Mouse (Mus musculus) bone marrow macrophage, adult 2 months (primary cell): Measurements from ENCODE around the gene Itsn1. TPM values are rescaled to one million over a fixed set of nuclear protein-coding genes. Genes with fewer than 3 reads are reported as not detected.

Experiments
- H3K27ac ChIP-seq: 2 replicates; pipeline ENCODE4 v1.5.1; 2012; ENCODE audit warnings: low read depth, low read length; ENCODE audit not compliant: insufficient read depth
- H3K4me1 ChIP-seq: 2 replicates; pipeline ENCODE4 v1.6.1; 2012; ENCODE audit warnings: low read length; ENCODE audit not compliant: control insufficient read depth, insufficient read depth
- H3K4me3 ChIP-seq: 2 replicates; pipeline ENCODE4 v1.5.1; 2012; ENCODE audit warnings: mild to moderate bottlenecking, low read length, moderate library complexity; ENCODE audit not compliant: insufficient read depth
- CTCF ChIP-seq: IDR thresholded peaks from 2 replicates; pipeline ENCODE4 v1.5.1; 2012; ENCODE audit warnings: low read depth, mild to moderate bottlenecking, low read length, moderate library complexity
- POLR2A ChIP-seq: IDR thresholded peaks from 2 replicates; pipeline ENCODE4 v1.6.1; 2012; ENCODE audit warnings: mild to moderate bottlenecking, low read depth, low read length, borderline replicate concordance
- polyA plus RNA-seq: library from polyadenylated mRNA; stranded (reverse); fragments of >200 nt; gene quantifications from 2 replicates; pipeline ENCODE4 v1.2.4, GENCODE M21; 2012; ENCODE audit not compliant: missing spikeins, insufficient read depth, insufficient read length

The Itsn1 gene
- polyA plus RNA-seq, 1 experiment, result 130 TPM

DNA sequence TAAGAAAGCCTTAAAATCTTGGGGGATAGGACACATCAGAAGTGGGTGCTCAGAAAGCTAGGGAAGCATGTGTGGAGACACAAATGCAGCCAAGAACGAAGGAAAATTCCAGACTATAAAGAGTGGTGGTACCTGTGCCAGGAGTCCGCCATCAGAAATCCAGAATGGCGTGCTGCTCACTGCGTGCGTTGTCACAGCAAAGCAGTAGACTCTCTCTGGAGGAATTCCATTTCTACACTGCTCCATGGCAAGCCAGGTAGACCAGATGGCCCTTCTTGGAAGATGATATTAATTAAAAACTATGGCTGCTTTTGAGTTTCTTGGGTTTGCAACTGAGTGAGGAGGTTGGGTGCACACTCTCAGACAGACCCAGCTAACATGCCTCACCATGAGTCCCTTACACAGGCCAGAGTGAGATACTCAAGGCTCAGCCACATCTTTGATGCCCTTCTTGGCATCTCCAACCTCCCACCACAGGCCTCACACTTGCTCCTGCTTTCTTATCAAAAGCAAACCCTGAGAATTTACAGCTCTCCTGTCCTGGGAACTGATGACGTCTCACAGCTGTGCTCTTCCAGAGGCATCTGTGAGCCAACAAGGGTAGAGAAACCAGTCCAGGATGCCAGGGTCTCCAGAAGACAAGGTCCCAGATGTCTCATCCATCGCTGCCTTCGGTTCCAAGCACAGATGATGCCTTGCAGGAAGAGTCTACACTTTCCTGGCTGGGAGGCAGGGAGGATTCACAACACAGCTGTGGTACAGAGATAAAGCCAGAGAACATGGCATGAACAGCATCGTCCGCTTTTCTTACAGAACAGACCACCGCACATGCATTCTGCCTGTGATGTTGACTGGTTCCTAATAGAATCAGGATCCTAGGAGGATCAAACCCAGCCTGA lies 152.0 kb downstream of the Itsn1 start:
- TF ChIP-seq POLR2A (no peak), CTCF (no peak)
- H3K4me3 ChIP-seq, result no peak overlapping the region
- H3K4me1 ChIP-seq, result peaks cover 15% of the 10 kb centered on the region
- H3K27ac ChIP-seq, result no peak overlapping the region

DNA sequence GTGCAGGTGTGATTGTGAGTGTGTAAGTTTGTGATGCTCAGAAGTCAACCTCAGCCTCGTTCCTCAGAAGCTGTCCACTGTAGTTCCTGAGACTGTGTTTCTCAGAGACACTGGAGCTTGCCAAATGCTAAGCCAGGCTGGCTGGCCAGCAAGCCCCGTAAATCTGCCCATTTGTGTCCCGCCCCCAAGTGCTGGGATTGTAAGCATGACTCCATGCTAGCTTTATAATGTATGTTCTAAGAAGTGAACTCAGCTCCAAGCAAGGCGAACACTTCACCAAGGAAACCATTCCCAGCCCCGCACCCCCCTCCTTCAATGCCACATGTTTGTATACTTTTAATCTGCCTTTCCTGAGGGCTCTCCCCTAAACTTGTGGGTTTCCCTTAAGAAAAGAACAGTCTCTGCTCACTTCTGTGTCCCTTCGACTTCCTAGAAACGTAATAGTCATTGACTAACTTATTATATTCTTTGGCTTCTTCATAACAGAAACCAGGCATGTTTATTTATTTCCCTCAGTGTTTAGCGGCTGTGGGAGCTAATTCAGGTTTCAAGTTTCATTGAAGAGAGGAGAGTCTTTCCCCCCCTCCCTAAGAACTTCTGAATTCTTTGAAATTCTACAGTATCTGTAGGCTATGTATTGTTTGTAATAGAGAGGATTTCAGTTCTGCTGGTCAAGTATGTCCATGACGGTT lies 153.2 kb downstream of the Itsn1 start:
- Histone ChIP-seq H3K4me3 (no peak overlapping the region), H3K4me1 (peaks cover 15% of the 10 kb centered on the region), H3K27ac (no peak overlapping the region)
- TF ChIP-seq POLR2A, result no peak
- TF ChIP-seq CTCF, result no peak

GRCm38 (mm10) chr16:91883636-91884035 lies 154.6 kb downstream of the Itsn1 start:
- Histone ChIP-seq H3K4me3 (no peak overlapping the region), H3K4me1 (peaks cover 12% of the 10 kb centered on the region), H3K27ac (no peak overlapping the region)
- TF ChIP-seq POLR2A (no peak), CTCF (no peak)

DNA sequence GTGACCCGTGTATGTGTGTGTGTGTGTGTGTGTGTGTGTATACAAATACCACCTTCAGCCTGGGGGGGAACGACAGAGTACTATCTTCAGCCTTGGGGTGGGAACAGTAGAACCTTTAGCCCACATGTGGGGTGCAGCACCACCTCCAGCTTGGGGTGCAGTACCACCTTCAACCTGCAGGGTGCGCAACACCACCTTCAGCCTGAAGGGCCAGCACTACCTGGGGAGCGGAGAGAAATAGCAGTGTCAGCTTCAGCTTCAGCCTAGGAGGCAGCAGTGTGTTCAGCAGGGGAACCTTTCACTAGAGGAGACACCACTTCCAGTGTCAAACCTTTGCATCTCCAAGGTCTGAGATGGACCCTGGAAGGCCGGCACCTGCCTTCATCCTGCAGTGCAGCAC lies 155.1 kb downstream of the Itsn1 start:
- H3K4me1 ChIP-seq, result peaks cover 12% of the 10 kb centered on the region
- TF ChIP-seq POLR2A (no peak), CTCF (peak; percentile 92)
- H3K27ac ChIP-seq, result no peak overlapping the region
- no peak overlapping the region for H3K4me3 ChIP-seq

DNA sequence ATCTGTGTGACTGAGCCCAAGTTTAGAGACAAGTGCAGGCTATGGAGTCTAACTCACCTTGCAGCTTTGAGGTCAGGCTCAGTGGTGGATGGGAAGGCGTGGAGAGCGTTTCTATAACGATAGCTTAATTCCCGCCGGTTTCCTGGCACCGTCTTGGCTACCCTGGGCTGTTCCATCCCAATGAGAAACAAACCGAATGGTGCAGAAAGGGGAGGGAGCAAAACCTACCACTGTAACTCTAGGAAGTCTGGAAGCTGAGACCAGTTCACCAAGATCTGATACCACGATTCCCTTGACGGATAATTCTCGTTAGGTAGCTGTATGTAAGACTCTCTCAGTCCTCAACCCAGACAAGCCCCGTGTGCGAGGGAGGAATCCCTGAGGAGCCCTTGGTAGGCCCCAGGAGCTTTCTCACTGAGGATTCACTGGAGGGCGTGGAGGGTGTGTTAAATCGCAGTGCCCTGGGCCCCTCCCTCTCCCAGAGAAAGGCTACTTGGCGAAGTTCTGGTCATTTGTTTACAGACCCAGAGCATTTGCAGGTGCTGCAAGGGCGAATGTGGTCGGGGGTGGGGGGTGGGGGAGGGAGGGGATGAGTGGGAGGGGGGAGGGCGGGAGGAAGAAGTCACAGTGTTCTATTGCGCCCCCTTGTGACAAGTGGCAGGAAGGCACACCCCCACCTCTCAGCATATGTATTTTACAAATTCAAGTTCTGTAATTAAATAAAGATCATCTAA lies 156.5 kb downstream of the Itsn1 start:
- H3K27ac ChIP-seq, result no peak overlapping the region
- peaks cover 4% of the 10 kb centered on the region for H3K4me1 ChIP-seq
- peak; percentile 80 for TF ChIP-seq CTCF
- TF ChIP-seq POLR2A, result no peak
- H3K4me3 ChIP-seq, result no peak overlapping the region

DNA sequence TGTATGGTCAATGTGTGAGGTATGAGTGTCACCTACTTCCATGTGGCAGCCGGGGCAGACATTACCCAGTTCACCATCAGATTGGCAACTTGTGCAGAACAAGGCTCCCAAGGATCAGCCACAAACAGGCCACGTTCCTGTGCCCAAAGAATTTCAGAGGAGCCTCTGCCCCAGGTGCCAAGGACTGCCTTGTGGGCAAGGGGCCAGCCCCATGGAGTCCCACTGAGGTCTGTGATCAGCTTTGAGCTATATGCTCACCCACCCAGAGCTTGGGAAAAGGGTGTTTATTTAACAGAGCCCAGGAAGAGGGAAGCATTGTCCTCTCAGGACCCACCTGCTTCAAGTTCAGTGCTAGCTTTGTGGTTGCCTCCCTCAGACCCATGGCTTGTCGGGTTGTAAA lies 159.3 kb downstream of the Itsn1 start:
- Histone ChIP-seq H3K4me3 (no peak overlapping the region), H3K4me1 (peaks cover 5% of the 10 kb centered on the region)
- TF ChIP-seq POLR2A (no peak), CTCF (no peak)

GRCm38 (mm10) chr16:91889831-91890230 lies 160.8 kb downstream of the Itsn1 start:
- no peak overlapping the region for H3K4me3 ChIP-seq
- TF ChIP-seq POLR2A (no peak), CTCF (no peak)
- H3K27ac ChIP-seq, result no peak overlapping the region
- peaks cover 5% of the 10 kb centered on the region for H3K4me1 ChIP-seq

More for the DNA sequence above, 159.3 kb downstream of the Itsn1 start:
- no peak overlapping the region for H3K27ac ChIP-seq

GRCm38 (mm10) chr16:91891218-91891617 lies 162.1 kb downstream of the Itsn1 start:
- H3K4me3 ChIP-seq, result peak overlapping the region; percentile 13; the same call in 1 of the 2 replicates
- TF ChIP-seq CTCF, result no peak
- TF ChIP-seq POLR2A, result no peak
- peaks cover 5% of the 10 kb centered on the region for H3K4me1 ChIP-seq
- no peak overlapping the region for H3K27ac ChIP-seq

- TF ChIP-seq CTCF (no peak), POLR2A (no peak)
- H3K4me1 ChIP-seq, result no peaks in the 10 kb centered on the region
- no peak overlapping the region for H3K4me3 ChIP-seq
- no peak overlapping the region for H3K27ac ChIP-seq
Measured at GRCm38 (mm10) chr16:91896426-91896830, 167.3 kb downstream of the Itsn1 start.
